Mouse (Mus musculus) spleen, adult 2 months (tissue): ENCODE results near the gene Tbc1d5. TPM values are rescaled to one million over a fixed set of nuclear protein-coding genes. Genes with fewer than 3 reads are reported as not detected.

Experiments used
- DNase-seq, 2 experiments: peaks; one replicate each; pipeline versions ENCODE4 v3.0.0 to v3.0.0-alpha.2; 2012 to 2021; ENCODE audit warnings: low spot score in 2 of 2, low read depth in 1 of 2
- H3K27ac ChIP-seq: fragments of 200-500 bp; 2 replicates; pipeline ENCODE4 v1.5.1; 2012; ENCODE audit warnings: low read length, inconsistent platforms; ENCODE audit not compliant: insufficient read depth
- H3K27me3 ChIP-seq: fragments of 200-500 bp; 2 replicates; pipeline ENCODE4 v1.6.1; 2012; ENCODE audit warnings: mild to moderate bottlenecking, moderate library complexity, low read length, inconsistent platforms; ENCODE audit not compliant: control insufficient read depth, insufficient read depth
- H3K36me3 ChIP-seq: fragments of 200-500 bp; 2 replicates; pipeline ENCODE4 v1.6.1; 2012; ENCODE audit warnings: mild to moderate bottlenecking, low read length, inconsistent platforms; ENCODE audit not compliant: control insufficient read depth, insufficient read depth
- H3K4me1 ChIP-seq: fragments of 200-500 bp; 2 replicates; pipeline ENCODE4 v1.6.1; 2011; ENCODE audit warnings: inconsistent platforms; ENCODE audit not compliant: control insufficient read depth, insufficient read depth, insufficient read length
- H3K4me3 ChIP-seq: fragments of 200-500 bp; 2 replicates; pipeline ENCODE4 v1.5.1; 2011; ENCODE audit warnings: mild to moderate bottlenecking, inconsistent platforms; ENCODE audit not compliant: insufficient read depth, insufficient read length; ENCODE audit errors: extremely low read depth
- CTCF ChIP-seq: fragments of 200-500 bp; IDR thresholded peaks from 2 replicates; pipeline ENCODE4 v1.5.1; 2011; ENCODE audit warnings: mild to moderate bottlenecking, inconsistent platforms; ENCODE audit not compliant: insufficient read depth, insufficient read length, insufficient replicate concordance; ENCODE audit errors: extremely low read depth
- POLR2A ChIP-seq: fragments of 200-500 bp; IDR thresholded peaks from 2 replicates; pipeline ENCODE4 v1.6.1; 2011; ENCODE audit warnings: low read depth, low read length, inconsistent platforms
- WGBS: fragments of 180-500 bp; shearing (Covaris S2); methylation state at CpG from one replicate; pipeline ENCODE4 v1.1.7; 2018; 5-methylcytosine and 5-hydroxymethylcytosine counted together
- polyA plus RNA-seq: library from polyadenylated mRNA; depleted of rRNA; stranded (reverse); fragments of >200 nt; gene quantifications from 2 replicates; pipeline ENCODE4 v1.2.3, GENCODE M21; 2012

Gene Tbc1d5
- polyA plus RNA-seq, 1 experiment = 11.4 TPM

DNA sequence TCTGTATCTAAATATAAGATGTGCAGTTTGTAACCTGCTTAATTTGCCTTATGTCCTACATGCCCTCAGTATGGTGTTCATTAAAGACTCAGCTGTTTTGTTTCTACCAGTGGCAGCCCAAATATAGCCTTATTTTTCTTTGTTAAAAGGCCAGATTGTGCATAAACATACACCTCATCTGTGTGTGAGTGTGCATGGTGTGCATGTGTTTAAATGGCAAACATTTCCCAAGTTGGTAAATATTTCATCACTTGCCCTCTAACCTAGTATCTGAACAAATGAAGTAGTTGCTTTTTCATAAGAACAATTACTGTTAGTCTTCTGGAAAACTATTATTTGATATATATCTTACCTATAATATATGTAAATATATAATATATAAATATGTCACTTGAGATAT, 165.2 kb downstream of the Tbc1d5 start:
- DNase-seq = no peak
- no peaks in the 10 kb centered on the region for H3K36me3 ChIP-seq
- H3K27me3 ChIP-seq = no peaks in the 10 kb centered on the region
- H3K4me3 ChIP-seq = no peak overlapping the region
- no peaks in the 10 kb centered on the region for H3K4me1 ChIP-seq
- no peak for TF ChIP-seq POLR2A
- no peak for TF ChIP-seq CTCF
- no peak overlapping the region for H3K27ac ChIP-seq

- no peaks in the 10 kb centered on the region; the same call in 1 of the 2 replicates for H3K36me3 ChIP-seq
- no peaks in the 10 kb centered on the region for H3K27me3 ChIP-seq
- peaks cover under 1% of the 10 kb centered on the region; the same call in 1 of the 2 replicates for H3K4me1 ChIP-seq
- no peak overlapping the region for H3K4me3 ChIP-seq
- H3K27ac ChIP-seq = no peak overlapping the region
- TF ChIP-seq POLR2A (no peak), CTCF (no peak)
- no peak for DNase-seq
These were observed 176.0 kb downstream of the Tbc1d5 start for GRCm38 (mm10) chr17:51003179-51003578.

DNA sequence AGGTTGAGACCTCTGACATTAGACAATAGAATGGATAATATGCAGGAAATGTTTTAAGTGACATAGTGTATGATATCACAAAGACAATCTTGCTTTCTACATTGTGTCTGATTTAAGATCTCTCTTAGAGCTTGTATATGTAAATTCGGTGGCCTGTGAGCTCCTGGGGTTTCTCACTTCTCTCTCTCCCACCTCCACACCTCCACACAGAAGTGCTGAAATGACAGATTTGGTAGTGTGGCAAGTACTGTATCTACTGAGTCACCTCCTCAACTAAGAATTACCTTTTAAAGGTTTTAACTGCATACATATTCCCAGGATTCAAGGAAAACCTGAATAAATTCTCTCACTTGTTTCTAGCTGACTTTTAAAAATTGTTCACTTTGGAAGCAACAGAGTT, 180.9 kb downstream of the Tbc1d5 start:
- WGBS = 21% methylated on average over 1 of the region's 1 CpGs
- Histone ChIP-seq H3K27ac (no peak overlapping the region), H3K4me1 (peaks cover 13% of the 10 kb centered on the region; the same call in 1 of the 2 replicates), H3K27me3 (no peaks in the 10 kb centered on the region), H3K4me3 (no peak overlapping the region), H3K36me3 (no peaks in the 10 kb centered on the region)
- no peak for TF ChIP-seq CTCF
- no peak for TF ChIP-seq POLR2A
- no peak for DNase-seq

- no peak for TF ChIP-seq CTCF
- no peak for TF ChIP-seq POLR2A
- Histone ChIP-seq H3K36me3 (no peaks in the 10 kb centered on the region), H3K27me3 (no peaks in the 10 kb centered on the region), H3K27ac (peak overlapping the region; percentile 81), H3K4me3 (no peak overlapping the region), H3K4me1 (peaks cover 15% of the 10 kb centered on the region; the same call in 1 of the 2 replicates)
- 54% methylated on average over 3 of the region's 3 CpGs for WGBS
- DNase-seq = peak; percentile 65 to 71
These were observed 185.7 kb downstream of the Tbc1d5 start for GRCm38 (mm10) chr17:50993294-50993993.

GRCm38 (mm10) chr17:50990770-50991405, 188.3 kb downstream of the Tbc1d5 start:
- no peaks in the 10 kb centered on the region for H3K27me3 ChIP-seq
- TF ChIP-seq POLR2A (no peak), CTCF (no peak)
- H3K4me1 ChIP-seq = peaks cover 13% of the 10 kb centered on the region; the same call in 1 of the 2 replicates
- DNase-seq = no peak
- 92% methylated on average over 2 of the region's 2 CpGs for WGBS
- no peaks in the 10 kb centered on the region for H3K36me3 ChIP-seq
- H3K4me3 ChIP-seq = no peak overlapping the region
- no peak overlapping the region for H3K27ac ChIP-seq

- H3K4me1 ChIP-seq = no peaks in the 10 kb centered on the region
- no peak for DNase-seq
- no peak for TF ChIP-seq POLR2A
- no peak for TF ChIP-seq CTCF
- H3K4me3 ChIP-seq = no peak overlapping the region
- H3K27ac ChIP-seq = no peak overlapping the region
- WGBS = 50% methylated on average over 3 of the region's 3 CpGs
- no peaks in the 10 kb centered on the region; the same call in 1 of the 2 replicates for H3K36me3 ChIP-seq
- H3K27me3 ChIP-seq = no peaks in the 10 kb centered on the region
These were observed 191.2 kb downstream of the Tbc1d5 start for GRCm38 (mm10) chr17:50987935-50988334.

DNA sequence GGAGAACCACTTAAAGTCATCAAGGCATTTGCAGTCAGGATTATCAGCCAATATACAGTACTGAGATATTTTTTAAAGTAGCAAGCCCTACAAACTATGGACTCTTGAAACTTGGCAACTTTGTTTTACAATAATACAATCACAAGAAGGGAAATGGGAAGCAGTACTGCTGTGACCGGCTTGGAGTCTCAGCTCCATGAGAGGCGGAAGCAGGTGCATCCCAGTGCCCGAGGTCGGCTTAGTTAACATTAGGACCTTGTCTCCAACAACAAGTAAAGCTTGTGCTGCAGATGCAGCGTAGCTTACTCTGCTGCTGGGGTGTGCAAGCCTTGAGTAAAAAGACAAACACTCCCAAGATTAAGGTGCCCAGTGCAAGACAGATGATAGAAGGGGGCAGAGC, 197.2 kb downstream of the Tbc1d5 start:
- Histone ChIP-seq H3K4me1 (no peaks in the 10 kb centered on the region), H3K27me3 (no peaks in the 10 kb centered on the region), H3K27ac (no peak overlapping the region), H3K4me3 (no peak overlapping the region), H3K36me3 (no peaks in the 10 kb centered on the region; the same call in 1 of the 2 replicates)
- 92% methylated on average over 5 of the region's 5 CpGs for WGBS
- TF ChIP-seq POLR2A = no peak
- TF ChIP-seq CTCF = no peak
- no peak for DNase-seq
